In genomic region chr4:45376573-45376972, GRCm38 (mm10) we compare ENCODE assay signal across 18 mouse cellular contexts. TPM values are rescaled to one million over a fixed set of nuclear protein-coding genes. Genes with fewer than 3 reads are reported as not detected.
A peak's percentile ranks its signal among the peaks of the same experiment; 100 is the strongest.
DNase-seq lines count a peak whose midpoint lies in the region; TF ChIP-seq lines count a peak whose summit lies in the region.
"Had no signal": no experiment of that assay in that cellular context is flagged by ENCODE, and none has a peak within 500 bp of the region (broad histone marks: within the 10 kb centered on the region; RNA-seq: fewer than 3 reads in every experiment).

No protein-coding gene starts in this region.

- TF ChIP-seq POLR2A in kidney, adult 2 months (IDR thresholded peaks at IDR 0.05; ENCODE audit: low read depth, low read length) = no peak

- H3K36me3 ChIP-seq in kidney, adult 2 months (ENCODE audit: control insufficient read depth, insufficient read depth, low read length) = peaks cover 5% of the 10 kb centered on the region

- peak; percentile 14 for DNase-seq in gastrocnemius, adult 18-20 months (ENCODE audit: low spot score)
- no peak for DNase-seq in gastrocnemius, adult 2 months
- peak; percentile 51 for DNase-seq in kidney, adult 2 months
- DNase-seq in kidney, adult 8-10 months = no peak
- DNase-seq in kidney, postnatal 14 days = peak; percentile 47
- DNase-seq in kidney, postnatal 4 days = no peak
- DNase-seq in thymus, postnatal 4 days = no peak
- DNase-seq: adrenal gland, adult 2 months; adrenal gland, postnatal 36 days; cerebellum, adult 2 months; cerebellum, postnatal 10 days; forebrain, postnatal 0 days; gastrocnemius, postnatal 36 days; heart, adult 2 months had no signal

- intact Hi-C loops in gastrocnemius, adult 2 months (cut with DNase I) = no loop called here

- TF ChIP-seq CTCF in gastrocnemius, adult 2 months (IDR thresholded peaks at IDR 0.05) = no peak
- no peak for TF ChIP-seq CTCF in kidney, adult 2 months (conservative IDR thresholded peaks at IDR 0.05; ENCODE audit: insufficient read depth, insufficient read length, low read depth, low read length)

- no peaks in the 10 kb centered on the region for H3K27me3 ChIP-seq in kidney, adult 2 months (replicated peaks; ENCODE audit: control insufficient read depth, insufficient read depth, low read length)
- H3K27me3 ChIP-seq: forebrain, embryonic 13.5 days; hindbrain, embryonic 13.5 days had no signal

- H3K27ac ChIP-seq in gastrocnemius, adult 2 months = no peak overlapping the region
- H3K27ac ChIP-seq in kidney, adult 2 months (ENCODE audit: insufficient read depth, low read depth, low read length) = no peak overlapping the region
- H3K27ac ChIP-seq: embryonic facial prominence, embryonic 10.5 days; forebrain, embryonic 13.5 days; heart, adult 2 months; hindbrain, embryonic 13.5 days; hindbrain, postnatal 0 days had no signal

- no peak overlapping the region for H3K4me3 ChIP-seq in gastrocnemius, adult 2 months
- no peak overlapping the region for H3K4me3 ChIP-seq in kidney, adult 2 months (ENCODE audit: insufficient read depth, low read depth, low read length)
- H3K4me3 ChIP-seq: embryonic facial prominence, embryonic 10.5 days; forebrain, embryonic 13.5 days; heart, adult 2 months; hindbrain, embryonic 13.5 days had no signal

- 66% methylated on average over 4 of the region's 4 CpGs for WGBS in kidney, adult 2 months

- H3K4me1 ChIP-seq in kidney, adult 2 months (ENCODE audit: control insufficient read depth, insufficient read depth, low read length) = peaks cover 5% of the 10 kb centered on the region; the same call in 1 of the 2 replicates
- H3K4me1 ChIP-seq: embryonic facial prominence, embryonic 10.5 days; forebrain, embryonic 13.5 days; hindbrain, embryonic 13.5 days had no signal

RNA-seq across cellular contexts. Expression of gene Slc25a51, which starts 32.0 kb away (rescaled TPM):
- total RNA-seq in gastrocnemius, adult 18-20 months (2021) = 10 to 100 TPM; 90.9 to 92.9 TPM
- total RNA-seq in gastrocnemius, adult 2 months (2021) = 10 to 100 TPM; 90.1 to 99.7 TPM
- 145 and 157 TPM in 2 replicates for polyA plus RNA-seq in kidney, adult 2 months (2012; rRNA removed)

RNA-seq across cellular contexts. Expression of gene Exosc3, which starts 34.0 kb away (rescaled TPM):
- total RNA-seq in gastrocnemius, adult 18-20 months (2021) = 10 to 100 TPM; 11.5 to 12.3 TPM
- total RNA-seq in gastrocnemius, adult 2 months (2021) = 10 to 100 TPM; 11.2 to 16.3 TPM
- polyA plus RNA-seq in kidney, adult 2 months (2012; rRNA removed) = 16.3 and 16.7 TPM in 2 replicates

RNA-seq across cellular contexts. Expression of gene Dcaf10, which starts 34.7 kb away (rescaled TPM):
- 1 to 10 TPM; 8.7 to 9.0 TPM for total RNA-seq in gastrocnemius, adult 18-20 months (2021)
- 10 to 100 TPM in 1 of 2 experiments, 1 to 10 TPM in 1; 7.5 to 10.9 TPM for total RNA-seq in gastrocnemius, adult 2 months (2021)
- polyA plus RNA-seq in kidney, adult 2 months (2012; rRNA removed) = 8.5 and 12.2 TPM in 2 replicates

Comparison
In these comparisons a context has a peak if more than half of its experiments do, and no peak if none do; other contexts are left out.
1. DNase-seq: peak in gastrocnemius, adult 18-20 months (single experiment), kidney, adult 2 months (single experiment) and kidney, postnatal 14 days (single experiment); none in gastrocnemius, adult 2 months (single experiment), kidney, adult 8-10 months (0 of 2), kidney, postnatal 4 days (0 of 2) and thymus, postnatal 4 days (single experiment).